Mouse (Mus musculus): ENCODE measurements around the gene Fam149a.
"Not testable (repeated sequence)": the region's sequence is repeated elsewhere in the genome, so short reads cannot be mapped to it uniquely, and the experiment has no call there.

Gene Fam149a

DNA sequence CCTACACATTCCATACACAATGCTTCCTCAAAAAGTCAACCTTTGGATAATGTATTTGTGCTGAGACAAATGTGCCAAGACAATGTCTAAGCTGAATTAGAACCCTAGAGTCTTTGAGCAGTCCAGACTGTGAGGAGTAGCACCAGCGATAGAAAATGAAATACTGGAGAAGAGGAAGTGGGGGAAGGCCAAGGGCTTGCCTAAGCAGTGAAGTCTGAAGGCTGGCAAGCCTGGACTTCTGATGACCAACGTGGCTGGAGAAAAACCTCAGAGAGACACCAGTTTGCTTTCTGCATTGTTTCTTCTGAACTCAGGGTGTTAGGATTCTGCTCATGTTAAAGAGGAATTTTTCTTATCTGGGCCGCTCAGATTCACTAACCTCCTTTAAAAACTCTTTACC is 51.2 kb downstream of the Fam149a start:
- DNase-seq, result no peak

DNA sequence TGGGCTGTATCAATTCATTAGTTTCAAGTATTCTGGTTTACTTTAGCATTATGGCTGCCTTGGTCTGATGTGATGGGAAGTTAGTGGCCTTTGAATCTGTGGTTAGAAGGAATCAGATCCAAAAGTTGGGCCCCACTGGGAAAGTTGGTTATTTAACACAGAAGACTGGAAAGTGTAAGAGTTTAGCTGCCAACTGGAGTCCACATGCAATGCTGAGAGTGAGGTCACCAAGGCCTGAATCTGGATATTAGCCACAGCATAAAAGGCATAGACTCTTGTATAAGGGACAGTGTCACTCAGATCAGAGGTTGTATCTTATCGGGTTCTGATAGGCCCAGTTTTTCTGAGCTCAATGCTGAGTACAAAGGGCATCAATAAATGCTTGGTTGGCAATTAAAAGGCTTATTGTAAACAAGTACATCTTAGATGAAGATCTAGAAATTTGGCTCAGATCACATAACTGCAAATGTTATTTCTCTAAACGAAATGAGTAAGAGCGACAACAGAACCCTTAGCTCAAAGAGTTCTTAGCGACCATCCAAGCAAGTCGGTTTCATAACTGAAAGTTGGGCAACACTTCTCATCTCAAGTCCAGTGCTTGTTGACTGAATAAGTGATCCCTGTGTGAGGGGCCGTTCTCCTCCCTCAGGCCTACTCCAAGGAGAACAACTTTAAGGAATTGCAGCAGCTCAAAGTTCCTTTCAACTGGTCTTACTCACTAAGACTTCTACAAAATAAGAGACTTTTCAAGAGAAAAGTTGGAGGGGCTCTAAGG is 52.7 kb downstream of the Fam149a start:
- no peak for DNase-seq

GRCm38 (mm10) chr8:45327076-45327475 is 55.0 kb downstream of the Fam149a start:
- not testable (repeated sequence) for DNase-seq

DNA sequence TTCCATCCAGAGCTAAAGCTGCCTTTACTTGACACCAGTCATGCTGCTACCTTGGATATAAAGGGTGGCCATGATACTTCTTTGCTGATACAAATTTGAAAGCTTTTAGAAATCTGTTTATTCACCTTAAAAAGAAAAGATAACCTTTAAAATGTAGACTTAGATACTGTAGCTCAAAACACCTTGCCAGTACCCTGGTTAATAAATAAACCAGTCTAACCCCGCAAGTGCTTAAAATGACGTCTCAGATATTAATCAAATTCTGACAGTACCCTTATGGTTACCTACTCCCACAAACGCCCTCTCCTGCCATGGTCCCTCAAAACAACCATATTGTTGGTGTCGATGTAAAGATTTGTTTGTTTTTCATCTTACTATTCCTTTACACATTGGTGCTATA is 57.9 kb downstream of the Fam149a start:
- DNase-seq, result no peak

GRCm38 (mm10) chr8:45321365-45321764 is 60.7 kb downstream of the Fam149a start:
- no peak for DNase-seq

DNA sequence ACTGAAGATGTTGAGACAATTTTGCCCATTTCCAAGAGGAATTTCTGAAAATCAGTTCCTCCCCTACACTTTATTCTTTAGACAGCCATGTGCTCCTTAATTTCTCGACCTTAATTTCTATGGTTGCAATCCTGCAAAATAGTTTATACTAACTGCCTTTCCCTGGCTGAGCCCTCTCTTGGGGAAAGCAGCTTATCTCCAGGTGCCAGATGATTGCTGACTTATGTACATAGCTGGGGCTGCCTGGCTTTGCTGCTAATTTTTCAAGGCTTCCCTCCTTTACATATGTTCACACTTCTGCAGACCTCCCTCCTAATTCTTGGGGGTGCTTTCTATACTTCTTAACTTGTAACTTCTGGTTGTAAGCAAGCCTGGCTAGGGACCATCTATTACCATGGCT is 61.2 kb downstream of the Fam149a start:
- DNase-seq, result no peak

DNA sequence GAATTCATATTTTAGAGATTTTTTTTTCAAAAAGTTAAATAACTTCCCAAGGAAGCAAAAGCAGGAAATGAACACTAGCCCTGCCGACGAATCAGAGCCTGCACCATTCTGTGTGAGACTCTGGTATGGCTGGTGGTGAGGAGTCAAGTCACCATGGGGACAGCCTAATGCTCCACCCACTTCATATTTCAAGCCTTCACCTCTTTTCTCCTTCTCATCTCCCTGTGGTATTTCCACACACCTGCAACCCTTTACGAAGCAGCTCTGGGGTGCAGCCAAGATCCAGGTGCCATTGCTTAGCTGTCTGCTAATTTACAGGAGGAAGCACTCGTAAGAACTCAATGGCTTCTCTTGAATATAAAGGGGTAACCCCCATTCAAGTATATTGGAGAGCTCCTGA is 71.1 kb downstream of the Fam149a start:
- no peak for DNase-seq

DNA sequence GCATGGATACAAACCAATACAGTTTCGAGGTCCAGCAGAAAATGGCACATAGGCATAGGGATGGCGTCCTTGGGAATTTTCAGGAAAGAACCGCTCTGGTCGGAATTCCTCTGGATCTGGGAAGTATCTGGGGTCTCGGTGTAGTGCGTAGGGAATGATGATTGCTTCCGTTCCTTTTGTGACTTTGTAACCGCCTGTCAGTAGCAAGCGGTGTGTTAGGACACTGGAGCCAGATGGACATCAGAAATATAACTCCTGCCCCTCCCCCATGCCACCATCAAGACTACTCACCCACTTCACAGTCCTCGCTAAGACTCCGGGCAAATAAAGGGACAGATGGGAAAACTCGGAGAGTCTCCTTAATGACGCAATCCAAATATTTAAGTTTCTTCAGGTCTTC is 73.7 kb downstream of the Fam149a start, which contains the start of gene Gm45753:
Gene Gm45753 (minus strand): TSS at position 101 of the 400 bp plus-strand sequence.
- no peak for DNase-seq

DNA sequence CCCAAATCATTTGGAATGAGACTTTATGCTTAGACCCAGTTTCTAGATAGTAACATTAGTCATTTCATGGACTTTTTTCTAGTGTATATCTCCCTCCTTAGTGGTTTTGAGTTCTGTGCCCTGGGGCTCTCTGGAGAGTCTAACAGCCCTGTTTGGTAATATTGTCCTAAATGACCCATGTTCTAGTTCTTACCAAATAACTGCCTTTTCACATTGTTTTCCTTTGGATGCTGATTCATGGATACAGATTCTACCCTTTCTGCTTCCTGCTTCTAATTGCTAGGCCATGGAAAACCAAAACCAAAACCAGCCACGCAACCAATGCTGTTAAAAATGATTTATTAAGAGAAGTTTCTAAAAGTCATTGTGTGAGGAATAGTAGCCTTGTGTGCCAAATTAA is 76.6 kb downstream of the Fam149a start:
- no peak for DNase-seq

DNA sequence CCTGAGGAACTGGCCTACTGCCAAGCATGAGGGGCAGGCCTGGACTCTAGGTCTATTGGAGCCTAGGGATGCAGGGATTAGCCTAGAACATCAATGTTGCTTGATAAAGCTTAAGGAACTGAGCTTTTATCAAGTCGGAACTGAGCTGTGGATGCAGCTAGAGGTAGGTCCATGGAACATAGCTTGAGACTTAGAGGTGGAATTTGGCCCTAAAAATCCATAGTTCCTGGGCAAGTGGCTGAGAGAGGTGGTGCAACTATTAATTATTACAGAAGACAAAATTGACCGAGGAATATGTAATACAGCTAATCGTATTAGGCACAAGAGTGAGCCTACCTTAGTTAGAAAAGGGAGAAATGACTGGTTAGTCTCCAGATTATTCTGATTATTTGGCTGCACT is 77.7 kb downstream of the Fam149a start:
- DNase-seq, result no peak

- no peak for DNase-seq
Observed at GRCm38 (mm10) chr8:45302390-45302789, 79.7 kb downstream of the Fam149a start.

- no peak for DNase-seq
Observed at GRCm38 (mm10) chr8:45295276-45295675, 86.8 kb downstream of the Fam149a start.

DNA sequence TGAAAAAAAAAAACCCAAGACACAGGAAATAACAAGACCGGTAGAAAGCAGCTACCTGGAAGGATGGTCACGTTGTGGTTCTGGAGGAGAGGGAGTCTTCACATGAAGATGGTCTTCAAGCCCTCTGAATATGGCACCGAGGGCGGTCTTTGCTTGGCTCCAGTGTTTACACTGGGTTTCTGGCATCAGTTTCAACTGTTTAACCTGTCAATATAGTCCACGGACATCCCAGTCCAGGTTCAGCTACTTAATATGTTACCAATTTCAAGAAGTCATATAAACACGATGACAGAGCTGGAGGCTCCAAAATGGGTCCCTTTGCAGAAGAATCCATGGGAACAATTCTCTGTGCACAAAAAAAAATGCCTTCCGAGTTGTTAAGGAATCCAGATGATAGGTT is 87.4 kb downstream of the Fam149a start, which contains the start of gene Klkb1:
Gene Klkb1 (minus strand): TSS at position 173 of the 400 bp plus-strand sequence.
- DNase-seq, result no peak

DNA sequence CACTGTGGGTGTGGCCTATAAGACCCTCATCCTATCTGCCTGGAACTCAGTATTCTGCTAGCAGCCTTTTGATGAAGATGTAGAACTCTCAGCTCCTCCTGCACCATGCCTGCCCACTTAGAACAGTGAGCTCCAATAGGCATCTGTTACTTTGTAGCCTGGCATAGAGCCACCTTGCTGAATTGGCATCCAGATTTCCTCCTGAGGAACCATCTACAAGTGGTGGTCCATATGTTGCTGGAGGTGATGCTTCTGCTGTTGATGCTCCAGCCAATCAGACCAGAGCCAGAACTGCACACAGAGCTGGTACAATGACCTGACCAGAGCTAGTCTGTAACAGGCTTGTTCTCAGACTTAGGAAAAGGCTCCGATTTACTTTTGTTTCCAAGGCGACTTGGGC is 90.3 kb downstream of the Fam149a start:
- DNase-seq, result no peak

Data from kidney, postnatal 10 days (tissue).